21 mouse cellular contexts compared by ENCODE assay signal in the genomic region with DNA sequence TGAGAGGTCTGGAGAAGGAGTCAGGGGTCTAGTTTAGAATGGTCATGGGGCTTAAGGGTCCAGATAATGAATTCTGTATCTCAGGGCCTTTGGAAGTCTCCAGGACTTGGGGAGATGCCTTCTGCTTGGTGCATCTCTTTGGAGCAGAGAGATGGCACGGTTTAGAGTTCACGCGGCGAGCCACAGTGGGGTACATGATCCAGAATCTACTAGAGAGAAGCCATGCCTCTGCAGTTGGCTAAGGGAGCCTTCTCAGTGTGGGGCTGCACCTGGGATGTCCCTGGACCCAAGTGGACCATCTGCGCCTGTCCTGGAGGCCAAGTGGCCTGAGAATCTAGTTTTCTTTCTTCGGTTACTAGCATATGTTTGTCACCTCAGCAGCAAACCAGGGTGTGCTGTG. TPM values are rescaled to one million over a fixed set of nuclear protein-coding genes. Genes with fewer than 3 reads are reported as not detected.
A peak's percentile ranks its signal among the peaks of the same experiment; 100 is the strongest.
DNase-seq lines count a peak whose midpoint lies in the region; ATAC-seq and TF ChIP-seq lines count a peak whose summit lies in the region.
"Had no signal": no experiment of that assay in that cellular context is flagged by ENCODE, and none has a peak within 500 bp of the region (broad histone marks: within the 10 kb centered on the region; RNA-seq: fewer than 3 reads in every experiment).

No protein-coding gene starts in this region.

- DNase-seq in cerebellum, postnatal 4 days (ENCODE audit: low spot score in 2 of 2) = no peak
- peak; percentile 97 for DNase-seq in brain, adult 2 months (ENCODE audit: low read depth, low spot score)
- peak; percentile 96 to 98 for DNase-seq in cerebellum, adult 2 months
- DNase-seq in cerebellum, postnatal 10 days = peak; percentile 87 to 94
- DNase-seq in frontal cortex, postnatal 36 days (ENCODE audit: low spot score in 2 of 2) = no peak
- no peak for DNase-seq in kidney, adult 2 months
- DNase-seq in lung, adult 18-20 months = no peak
- DNase-seq: adrenal gland, postnatal 10 days; B cell, adult 2 months; gastrocnemius, postnatal 25 days had no signal

- H3K27ac ChIP-seq in cerebellum, adult 2 months (ENCODE audit: insufficient read depth, low read length) = peak overlapping the region; percentile 93
- no peak overlapping the region for H3K27ac ChIP-seq in kidney, adult 2 months (ENCODE audit: insufficient read depth, low read depth, low read length)
- H3K27ac ChIP-seq: embryonic facial prominence, embryonic 13.5 days; forebrain, embryonic 12.5 days; hindbrain, embryonic 10.5 days; hindbrain, embryonic 15.5 days had no signal

- H3K36me3 ChIP-seq in kidney, adult 2 months (ENCODE audit: control insufficient read depth, insufficient read depth, low read length) = no peaks in the 10 kb centered on the region
- H3K36me3 ChIP-seq: embryonic facial prominence, embryonic 13.5 days; forebrain, embryonic 12.5 days; G1E; heart, embryonic 12.5 days; hindbrain, embryonic 10.5 days; hindbrain, embryonic 15.5 days had no signal

- peaks cover 81% of the 10 kb centered on the region for H3K4me1 ChIP-seq in cerebellum, adult 2 months (ENCODE audit: control insufficient read depth, insufficient read depth, low read length)
- H3K4me1 ChIP-seq in kidney, adult 2 months (ENCODE audit: control insufficient read depth, insufficient read depth, low read length) = peaks cover 3% of the 10 kb centered on the region; the same call in 1 of the 2 replicates
- H3K4me1 ChIP-seq: forebrain, embryonic 12.5 days; hindbrain, embryonic 10.5 days had no signal

- no peak; the same call in 1 of the 2 replicates for TF ChIP-seq CTCF in cerebellum, adult 2 months (IDR thresholded peaks at IDR 0.05; ENCODE audit: borderline replicate concordance, insufficient read depth, low read depth, low read length)
- no peak for TF ChIP-seq CTCF in kidney, adult 2 months (conservative IDR thresholded peaks at IDR 0.05; ENCODE audit: insufficient read depth, insufficient read length, low read depth, low read length)

- H3K27me3 ChIP-seq in cerebellum, adult 2 months (ENCODE audit: control insufficient read depth, insufficient read depth, low read length) = no peaks in the 10 kb centered on the region
- H3K27me3 ChIP-seq in kidney, adult 2 months (replicated peaks; ENCODE audit: control insufficient read depth, insufficient read depth, low read length) = no peaks in the 10 kb centered on the region
- H3K27me3 ChIP-seq: embryonic facial prominence, embryonic 13.5 days; forebrain, embryonic 12.5 days; heart, embryonic 12.5 days; hindbrain, embryonic 15.5 days had no signal

- WGBS in cerebellum, adult 2 months = 12% methylated on average over 6 of the region's 6 CpGs
- 95% methylated on average over 6 of the region's 6 CpGs for WGBS in kidney, adult 2 months

- peak; percentile 66; the same call in 1 of the 2 replicates for ATAC-seq in cerebellum, adult (ENCODE audit: insufficient number of reproducible peaks, low FRiP score, low TSS enrichment)
- ATAC-seq: CD4-positive, CD25-positive, alpha-beta regulatory T cell, adult 4 months; forebrain, embryonic 16.5 days; intestine, embryonic 16.5 days had no signal

- TF ChIP-seq POLR2A in cerebellum, adult 2 months (IDR thresholded peaks at IDR 0.05; ENCODE audit: borderline replicate concordance, insufficient read depth, low read length) = no peak
- TF ChIP-seq POLR2A in kidney, adult 2 months (IDR thresholded peaks at IDR 0.05; ENCODE audit: low read depth, low read length) = no peak

- H3K4me3 ChIP-seq in cerebellum, adult 2 months (replicated peaks; ENCODE audit: insufficient read depth, low read depth, low read length) = no peak overlapping the region
- H3K4me3 ChIP-seq in kidney, adult 2 months (ENCODE audit: insufficient read depth, low read depth, low read length) = no peak overlapping the region
- H3K4me3 ChIP-seq: embryonic facial prominence, embryonic 13.5 days; forebrain, embryonic 12.5 days; heart, embryonic 12.5 days; hindbrain, embryonic 10.5 days; hindbrain, embryonic 15.5 days had no signal

RNA-seq across cellular contexts. Expression of gene Rcvrn, which starts 25.1 kb away (rescaled TPM):
- 0.41 and 0.86 TPM in 2 replicates for polyA plus RNA-seq in cerebellum, adult 2 months (2012; rRNA removed)
- 0.14 TPM in 1 of 2 replicates, not detected in the other for polyA plus RNA-seq in kidney, adult 2 months (2012; rRNA removed)
- polyA plus RNA-seq: CD4-positive, CD25-positive, alpha-beta regulatory T cell, adult 4 months; embryonic facial prominence, embryonic 13.5 days; forebrain, embryonic 12.5 days; forebrain, embryonic 16.5 days; G1E; heart, embryonic 12.5 days; heart, embryonic 16.5 days; hindbrain, embryonic 10.5 days; hindbrain, embryonic 15.5 days; intestine, embryonic 16.5 days had no signal

Comparison
In these comparisons a context has a peak if more than half of its experiments do, and no peak if none do; other contexts are left out.
1. DNase-seq: peak in brain, adult 2 months (single experiment), cerebellum, adult 2 months (2 of 2) and cerebellum, postnatal 10 days (2 of 2); none in cerebellum, postnatal 4 days (0 of 2), frontal cortex, postnatal 36 days (0 of 2), kidney, adult 2 months (single experiment) and lung, adult 18-20 months (0 of 2).